Mouse (Mus musculus): ENCODE data around the gene Cenpo. TPM values are rescaled to one million over a fixed set of nuclear protein-coding genes. Genes with fewer than 3 reads are reported as not detected.
A peak's percentile ranks its signal among the peaks of the same experiment; 100 is the strongest.

The Cenpo gene
- total RNA-seq, 2 experiments from 2014 or later, result 1.4 to 2.1 TPM

DNA sequence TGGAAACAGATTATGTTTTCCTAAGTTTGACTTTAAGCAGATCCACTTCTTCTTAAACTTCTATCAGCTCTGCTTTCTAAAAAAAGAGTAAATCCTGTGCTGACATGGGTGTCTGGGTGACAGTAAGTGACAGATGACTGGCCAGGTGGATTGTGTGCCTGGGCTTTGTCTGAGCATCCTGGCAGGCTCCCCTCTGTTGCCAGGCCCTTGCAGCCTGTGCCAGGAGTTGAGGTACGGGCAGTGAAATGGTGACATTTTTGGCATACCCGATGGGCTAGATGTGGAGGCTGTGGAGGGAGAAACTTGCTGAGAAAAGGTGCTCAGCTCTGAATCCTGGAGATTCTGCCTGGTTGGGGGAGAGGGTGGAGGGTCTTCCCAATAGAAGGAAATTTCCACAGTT is 76.6 kb downstream of the Cenpo start:
- intact Hi-C loops (cut with DNase I), result no loop called here

DNA sequence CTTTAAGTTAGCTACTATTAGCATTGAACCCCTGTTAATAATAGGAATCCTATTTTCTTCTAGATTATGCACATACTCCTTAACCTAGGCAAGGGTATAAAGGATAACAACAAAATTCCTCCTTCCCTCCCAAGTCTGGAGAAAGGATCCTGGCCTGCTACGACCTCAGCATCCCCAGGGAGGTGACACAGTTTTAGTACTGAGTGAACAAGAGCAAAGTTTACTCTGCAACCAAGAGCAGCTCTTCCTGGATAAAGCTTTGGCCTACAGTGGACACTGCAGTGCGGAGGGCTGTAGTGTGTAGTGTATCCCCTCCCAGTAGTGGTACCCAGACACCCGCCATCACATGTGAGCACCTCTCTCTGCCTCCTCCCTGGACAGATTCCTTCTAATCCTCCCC is 82.1 kb downstream of the Cenpo start:
- intact Hi-C loops (cut with DNase I), result no loop called here
- peak in 1 of 2 experiments; percentile 31 for DNase-seq

More for the DNA sequence above, 76.6 kb downstream of the Cenpo start:
- DNase-seq, result no peak

DNA sequence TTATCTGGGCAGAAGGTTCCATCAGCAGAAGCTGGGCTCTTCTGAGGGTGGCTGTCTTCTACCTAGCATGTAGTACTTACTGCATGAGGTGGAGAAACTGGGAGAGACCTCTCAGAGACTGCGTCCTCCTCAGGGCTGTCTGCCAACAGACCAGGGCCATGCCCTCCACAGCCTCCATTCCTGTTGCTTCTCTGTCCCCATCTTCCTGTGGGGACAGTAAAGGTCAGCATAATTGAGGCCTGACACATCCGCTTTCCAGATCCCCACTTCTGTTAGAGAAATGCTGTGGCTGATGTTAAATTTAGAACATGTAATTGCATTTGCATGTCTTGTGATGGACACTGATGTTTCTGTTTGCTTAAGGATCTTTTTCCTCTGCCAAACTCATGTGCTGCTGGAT is 83.2 kb downstream of the Cenpo start:
- intact Hi-C loops (cut with DNase I), result no loop called here
- DNase-seq, result no peak

Other genes with a start within 250 kb of the Cenpo start
- gene Efr3b, start 195.4 kb downstream of the Cenpo start, total RNA-seq (2021), result 1 to 10 TPM; 3.3 to 3.8 TPM
- gene Dnajc27, start 151.7 kb downstream of the Cenpo start, total RNA-seq (2021), result 10 to 100 TPM; 30.0 TPM
- 1 to 10 TPM; 1.4 to 2.1 TPM for gene Adcy3, start 101.2 kb downstream of the Cenpo start, total RNA-seq (2021)
- gene Ptrhd1, start 267 bp downstream of the Cenpo start, total RNA-seq (2021), result 1 to 10 TPM; 4.9 to 5.3 TPM
- 10 to 100 TPM; 22.2 to 22.5 TPM for gene Ncoa1, start 242.9 kb upstream of the Cenpo start, total RNA-seq (2021)

Measured in gastrocnemius, postnatal 36 days (tissue).